Mouse (Mus musculus) gonadal fat pad, adult 2 months (tissue): ENCODE results near the gene Tgif1. TPM values are rescaled to one million over a fixed set of nuclear protein-coding genes. Genes with fewer than 3 reads are reported as not detected.
"Not testable (repeated sequence)": the region's sequence is repeated elsewhere in the genome, so short reads cannot be mapped to it uniquely, and the experiment has no call there.

Experiments used
- DNase-seq: peaks from one replicate; pipeline ENCODE4 v3.0.0-alpha.2; 2012; ENCODE audit warnings: low read depth
- polyA plus RNA-seq: library from polyadenylated mRNA; depleted of rRNA; stranded (reverse); fragments of >200 nt; gene quantifications from 2 replicates; pipeline ENCODE4 v1.2.3, GENCODE M21; 2012

Gene Tgif1
- polyA plus RNA-seq, 1 experiment: 53.2 TPM

DNA sequence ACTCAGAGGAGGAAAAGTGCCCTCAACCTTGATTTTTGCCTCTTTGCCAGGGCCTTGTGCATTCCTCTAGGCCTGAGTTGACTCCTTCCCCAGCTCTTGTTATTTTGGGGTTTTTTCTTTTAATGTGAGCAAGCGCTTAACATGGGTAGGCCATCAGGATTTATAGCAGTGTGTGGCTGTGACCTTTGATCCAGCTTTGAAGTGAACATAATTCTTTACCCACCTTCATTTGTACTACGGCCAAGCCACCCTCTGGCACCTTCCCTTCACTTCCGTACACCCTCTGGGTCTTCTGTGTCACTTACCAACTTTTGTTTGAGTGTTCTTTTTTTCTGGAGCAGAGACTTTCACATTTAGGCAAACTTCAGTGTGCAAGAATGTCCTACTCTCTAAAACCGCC is 10.1 kb downstream of the Tgif1 start:
- DNase-seq: no peak

- no peak for DNase-seq
These were observed 14.8 kb downstream of the Tgif1 start for GRCm38 (mm10) chr17:70838533-70838932.

GRCm38 (mm10) chr17:70838031-70838430 is 15.3 kb downstream of the Tgif1 start:
- DNase-seq: no peak

DNA sequence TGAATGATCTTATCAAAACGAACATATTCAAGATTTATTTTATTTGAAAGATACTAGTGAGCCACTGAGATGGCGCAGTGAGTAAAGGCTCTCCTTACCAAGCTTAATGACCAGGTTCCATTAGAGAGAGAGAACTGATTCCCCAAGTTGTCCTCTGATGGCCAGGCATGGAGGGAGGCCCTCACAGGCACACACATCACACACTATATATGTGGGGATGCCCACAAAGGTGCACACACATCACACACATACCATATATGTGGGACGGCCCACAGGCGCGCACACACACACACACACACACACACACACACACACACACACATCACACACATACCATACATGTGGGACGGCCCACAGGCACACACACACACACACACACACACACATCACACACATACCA is 15.9 kb downstream of the Tgif1 start:
- DNase-seq: not testable (repeated sequence)

DNA sequence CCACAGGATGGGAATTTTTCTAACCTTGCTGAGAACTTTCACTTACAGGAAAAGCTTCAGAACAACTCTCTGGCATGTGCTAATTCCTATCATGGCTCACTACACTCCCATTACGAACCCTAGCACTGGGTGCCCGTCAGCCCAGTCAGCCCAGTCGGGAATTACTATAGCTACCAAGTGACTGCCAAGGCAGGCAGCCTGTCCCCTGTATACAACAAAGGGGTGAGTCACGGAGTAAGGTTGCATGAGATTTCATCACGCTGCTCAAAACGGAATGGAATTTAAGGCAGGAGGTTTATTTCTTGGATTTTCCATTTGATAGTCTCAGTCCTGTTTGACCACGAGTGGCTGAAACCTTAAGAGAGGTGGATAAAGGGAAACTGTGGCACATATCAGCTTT is 16.5 kb downstream of the Tgif1 start:
- DNase-seq: no peak

DNA sequence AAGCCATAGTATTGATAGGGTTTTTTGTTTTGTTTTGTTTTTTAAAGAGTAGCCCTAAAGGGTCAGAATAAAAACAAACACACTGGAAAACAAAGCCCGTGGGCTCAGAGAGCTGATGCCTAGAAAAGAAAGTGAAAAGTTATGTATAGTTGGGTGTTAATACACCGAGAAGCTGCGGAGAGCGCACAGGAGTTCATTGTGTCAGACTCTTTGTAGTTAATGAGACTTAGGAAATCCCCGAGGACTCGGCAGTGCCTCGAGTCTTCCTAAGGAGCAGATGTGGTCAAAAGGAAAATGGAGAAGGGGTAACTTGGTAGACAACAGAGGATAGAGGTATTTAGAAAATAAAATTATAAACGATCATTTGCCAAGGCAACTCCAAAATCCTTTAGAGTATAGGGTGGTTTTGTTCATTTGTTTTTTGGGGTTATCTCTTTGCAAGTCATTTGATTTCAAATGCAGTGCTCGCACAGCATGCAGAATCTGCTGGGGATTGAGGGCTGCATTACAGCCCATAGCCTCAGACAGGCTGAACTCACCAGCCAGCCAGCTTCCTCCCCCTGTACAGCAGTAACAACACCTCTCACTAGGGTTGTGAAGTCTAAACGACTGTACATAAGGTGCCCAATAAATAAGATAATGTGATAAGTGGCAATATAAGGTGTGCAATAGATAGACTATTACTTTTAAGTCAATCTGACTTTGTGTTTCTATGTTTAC is 18.1 kb downstream of the Tgif1 start:
- DNase-seq: no peak

GRCm38 (mm10) chr17:70834430-70834965 is 18.8 kb downstream of the Tgif1 start:
- no peak for DNase-seq

- no peak for DNase-seq
These were observed 20.8 kb downstream of the Tgif1 start for GRCm38 (mm10) chr17:70832544-70832943.

DNA sequence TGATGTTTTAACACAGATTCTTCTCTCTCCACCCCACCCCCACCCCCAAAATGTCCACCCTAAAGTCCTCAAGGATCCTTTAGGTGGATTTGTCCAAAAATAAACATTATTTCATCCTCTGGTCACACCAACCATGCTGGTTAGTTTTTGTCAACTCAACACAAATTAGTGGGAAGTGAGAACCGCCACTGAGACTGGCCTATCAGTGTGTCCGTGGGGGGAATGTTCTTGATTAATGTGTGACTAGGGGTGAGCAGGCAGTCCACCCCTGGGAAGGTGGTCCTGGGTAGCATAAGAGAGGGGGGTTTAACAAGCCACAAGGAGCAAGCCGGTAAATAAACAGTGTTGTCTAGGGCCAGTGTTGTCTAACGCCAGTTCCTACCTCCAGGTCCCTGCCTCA is 21.8 kb downstream of the Tgif1 start:
- DNase-seq: no peak

GRCm38 (mm10) chr17:70829943-70830715 is 23.2 kb downstream of the Tgif1 start:
- no peak for DNase-seq

DNA sequence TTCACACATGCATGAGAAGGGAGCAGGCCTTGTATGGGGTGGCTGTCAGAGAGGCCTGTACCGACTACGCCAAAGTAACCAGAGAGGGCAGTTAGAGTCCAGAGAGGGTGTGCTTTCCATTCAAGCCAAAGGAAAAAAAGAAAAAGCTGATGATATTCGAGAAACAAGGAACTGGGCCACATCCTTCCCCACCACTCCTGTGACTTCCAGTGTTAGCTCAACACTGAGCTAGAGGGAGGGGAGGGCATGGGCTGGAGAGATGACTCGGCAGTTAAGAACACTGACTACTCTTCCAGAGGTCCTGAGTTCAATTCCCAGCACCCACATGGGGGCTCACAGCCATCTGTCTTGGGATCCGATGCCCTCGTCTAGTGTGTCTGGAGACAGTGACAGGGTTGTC is 24.1 kb downstream of the Tgif1 start:
- no peak for DNase-seq

- DNase-seq: no peak
These were observed 24.8 kb downstream of the Tgif1 start for GRCm38 (mm10) chr17:70828569-70828968.

DNA sequence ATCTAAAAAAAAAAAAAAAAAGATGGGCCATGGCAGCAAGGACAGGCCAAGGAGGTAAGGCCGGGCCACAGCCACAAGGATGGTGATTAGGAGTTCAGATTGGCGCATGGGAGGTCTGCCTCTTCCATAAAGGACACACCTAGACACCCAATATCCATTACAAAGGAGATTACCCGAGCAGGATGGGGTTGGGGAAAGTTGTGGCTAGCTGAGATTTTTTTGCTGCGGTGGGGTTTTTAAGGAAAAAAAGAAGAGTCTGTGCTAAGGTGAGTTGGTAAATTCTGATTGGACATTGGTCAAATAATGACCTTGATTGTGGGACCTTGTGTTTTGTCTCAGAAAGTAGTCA is 25.2 kb downstream of the Tgif1 start:
- DNase-seq: no peak

GRCm38 (mm10) chr17:70827463-70828179 is 25.7 kb downstream of the Tgif1 start:
- not testable (repeated sequence) for DNase-seq

DNA sequence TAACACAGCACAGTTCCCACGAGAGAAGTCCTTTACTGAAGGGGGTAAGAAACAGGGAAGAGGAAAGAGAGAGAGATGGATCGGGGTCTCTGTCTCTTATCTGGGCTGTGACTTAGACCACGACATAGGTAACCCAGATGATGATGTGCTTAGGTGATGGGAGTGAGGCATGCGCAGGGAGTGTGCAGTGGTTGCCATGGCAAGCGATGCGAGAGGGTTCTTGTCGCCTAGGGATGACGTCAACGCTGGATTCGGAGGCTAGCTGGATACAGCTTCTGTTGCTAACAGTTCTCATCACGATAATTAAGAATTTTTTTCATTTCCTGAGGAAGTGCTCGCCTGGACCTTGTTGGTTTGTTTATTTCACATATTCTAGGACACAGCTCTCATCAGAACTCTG is 27.1 kb downstream of the Tgif1 start:
- no peak for DNase-seq

DNA sequence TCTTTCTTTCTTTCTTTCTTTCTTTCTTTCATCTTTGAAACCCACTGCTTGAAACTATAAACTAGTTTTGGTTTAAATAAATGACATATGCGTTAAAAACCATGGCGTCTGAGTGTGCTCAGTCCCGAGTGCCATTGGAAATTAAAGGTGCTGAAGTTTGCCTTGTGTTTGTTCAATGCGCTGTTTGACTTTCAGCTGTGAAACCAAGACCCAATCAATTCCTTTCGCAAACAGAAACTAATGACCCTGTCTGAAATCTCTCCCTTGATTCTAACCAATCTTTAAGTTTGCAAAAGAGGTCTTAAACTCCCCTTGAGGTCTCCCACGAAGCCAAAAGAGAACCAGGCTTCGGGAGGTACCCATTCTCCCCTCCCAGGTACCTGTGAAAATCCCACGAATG is 30.3 kb downstream of the Tgif1 start:
- DNase-seq: no peak

DNA sequence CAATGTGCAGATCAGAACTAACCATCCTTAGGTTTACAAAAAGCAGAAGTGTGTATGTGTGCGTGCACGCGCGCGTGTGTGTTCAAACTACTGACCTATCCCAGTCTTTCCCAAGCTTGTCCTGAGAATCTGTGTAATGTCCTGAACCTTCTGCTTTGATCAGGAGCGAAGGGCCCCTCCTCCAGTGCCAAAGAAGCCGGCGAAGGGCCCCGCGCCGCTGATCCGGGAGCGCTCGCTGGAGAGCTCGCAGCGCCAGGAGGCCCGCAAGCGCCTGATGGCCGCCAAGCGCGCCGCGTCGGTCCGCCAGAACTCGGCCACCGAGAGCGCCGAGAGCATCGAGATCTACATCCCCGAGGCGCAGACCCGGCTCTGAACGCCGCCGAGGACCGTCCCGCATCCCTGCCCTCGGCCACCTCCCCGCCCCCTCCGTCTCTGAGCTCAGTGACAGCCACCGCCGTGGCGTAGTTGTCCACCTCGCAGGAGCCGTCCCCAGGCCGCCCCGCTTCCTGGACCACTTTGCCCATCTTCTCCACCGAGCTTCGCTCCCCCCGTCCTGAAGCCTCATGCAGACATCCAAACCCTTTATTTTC is 35.4 kb downstream of the Tgif1 start:
- no peak for DNase-seq

GRCm38 (mm10) chr17:70815001-70815400 is 38.3 kb downstream of the Tgif1 start:
- DNase-seq: no peak

DNA sequence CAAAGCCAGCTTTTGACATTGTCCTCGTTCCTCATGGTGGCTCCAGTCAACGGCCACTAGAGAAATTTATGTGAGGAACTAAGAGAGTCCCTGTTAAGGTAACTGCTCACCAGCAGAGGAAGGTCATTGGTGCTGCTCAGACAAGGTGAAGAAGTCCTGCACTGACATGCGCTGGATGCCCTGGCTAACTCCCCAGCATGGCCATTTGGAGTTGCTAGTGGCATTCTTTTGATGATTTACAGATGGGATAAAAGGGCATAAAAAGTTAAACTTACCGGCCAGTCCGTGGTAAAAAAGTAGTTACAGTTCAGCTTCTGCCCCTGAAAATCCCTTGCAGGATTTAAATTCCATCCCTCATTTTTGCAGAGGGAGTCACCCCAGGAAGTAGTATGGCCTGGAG is 42.6 kb downstream of the Tgif1 start:
- no peak for DNase-seq

DNA sequence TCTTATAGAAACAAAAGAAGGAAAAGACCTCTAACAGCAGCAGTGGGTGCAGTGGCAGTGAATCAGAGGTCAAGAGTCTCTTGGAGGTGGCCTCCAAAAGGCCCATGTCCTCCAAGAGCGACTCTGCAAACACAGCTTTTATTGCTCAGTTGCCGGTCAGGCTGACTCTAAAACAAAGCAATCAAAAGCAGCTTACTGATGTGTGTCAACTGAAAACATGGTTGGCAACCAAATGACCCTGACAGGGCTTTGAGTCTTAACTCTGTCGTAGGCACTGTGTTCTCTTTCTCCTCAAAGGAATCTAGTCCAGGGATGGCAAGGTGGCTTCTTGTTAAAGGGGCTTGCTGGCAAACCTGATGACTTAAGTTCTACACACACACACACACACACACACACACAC is 43.6 kb downstream of the Tgif1 start:
- DNase-seq: no peak

DNA sequence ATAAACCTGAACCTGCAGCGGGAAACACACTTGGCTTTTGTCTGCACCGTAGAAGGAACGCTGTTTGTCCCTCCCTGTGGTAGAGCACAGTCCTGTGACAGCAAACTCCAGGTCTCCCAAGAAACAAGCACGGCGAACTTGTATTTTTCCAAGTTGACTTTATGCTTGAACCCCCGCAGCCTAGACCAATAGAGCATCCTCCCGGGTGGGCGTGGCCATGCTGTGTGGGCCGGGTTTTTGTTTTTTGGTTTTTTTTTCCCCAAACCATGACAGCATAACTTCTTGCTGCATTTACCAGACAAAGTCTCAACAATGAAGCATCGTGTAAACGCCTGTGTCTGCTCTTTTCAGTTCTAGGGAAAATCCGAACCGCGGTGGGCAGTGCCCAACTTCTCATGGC is 44.5 kb downstream of the Tgif1 start:
- no peak for DNase-seq

DNA sequence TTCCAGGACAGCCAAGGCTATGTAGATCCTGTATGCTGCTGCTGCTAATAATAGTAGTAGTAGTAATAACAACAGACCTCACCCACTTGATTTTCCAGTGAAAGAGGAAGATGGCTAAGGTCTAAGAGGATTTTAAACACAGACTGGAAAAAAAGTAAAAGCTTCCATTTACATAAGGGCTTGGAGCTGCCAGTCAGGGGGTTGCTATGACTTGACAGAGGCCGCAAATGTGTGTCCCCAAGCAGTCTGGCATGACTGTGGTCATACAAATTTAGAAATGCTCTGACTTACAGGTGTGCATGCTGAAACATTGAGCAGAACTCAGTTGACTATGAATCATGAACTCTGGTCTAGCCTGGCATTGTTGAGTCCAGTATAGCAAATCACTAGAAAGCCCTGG is 45.5 kb downstream of the Tgif1 start:
- DNase-seq: no peak
